Mouse (Mus musculus) CH12.LX (cell line): ENCODE results near the gene S100a7a.

Experiments
- CTCF ChIP-seq, 2 experiments: IDR thresholded peaks in 1 of 2; conservative IDR thresholded peaks in 1 of 2; 2 replicates each; pipeline ENCODE4 v1.5.1; 2011 to 2012; ENCODE audit warnings: low read depth in 2 of 2, low read length in 2 of 2, improper control_type of control experiment in 1 of 2, inconsistent platforms in 1 of 2, mild to moderate bottlenecking in 1 of 2, moderate library complexity in 1 of 2
- GABPA ChIP-seq: IDR thresholded peaks from 2 replicates; pipeline ENCODE4 v1.6.1; 2012; ENCODE audit warnings: low read depth, low read length, improper control_type of control experiment, inconsistent platforms; ENCODE audit not compliant: insufficient replicate concordance
- POLR2A ChIP-seq: IDR thresholded peaks from 2 replicates; pipeline ENCODE4 v1.6.1; 2011; ENCODE audit warnings: low read depth, mild to moderate bottlenecking, improper control_type of control experiment, low read length
- SMC3 ChIP-seq: IDR thresholded peaks from 2 replicates; pipeline ENCODE4 v1.6.1; 2011; ENCODE audit warnings: low read depth, low read length, improper control_type of control experiment

- peak; percentile 82 to 90 for TF ChIP-seq CTCF (conservative IDR thresholded peaks at IDR 0.05 in 1 of 2, IDR thresholded peaks at IDR 0.05 in 1 of 2; ENCODE audit: low read depth in 2 of 2, low read length in 2 of 2)
- TF ChIP-seq POLR2A: no peak
- no peak for TF ChIP-seq GABPA
- TF ChIP-seq SMC3: no peak
Observed at GRCm38 (mm10) chr3:90639511-90640154, 14.2 kb upstream of the S100a7a start.
